Mouse (Mus musculus) erythroblast, embryonic 14.5 days (primary cell): ENCODE results near the gene Shank2.

ENCODE experiments used
- GATA1 ChIP-seq: IDR thresholded peaks from 2 replicates; pipeline ENCODE4 v1.6.1; 2012; ENCODE audit warnings: low read length, inconsistent platforms, mixed read lengths
- TAL1 ChIP-seq: IDR thresholded peaks from 3 replicates; pipeline ENCODE4 v1.6.1; 2012; ENCODE audit warnings: low read length, inconsistent platforms, mixed read lengths

DNA sequence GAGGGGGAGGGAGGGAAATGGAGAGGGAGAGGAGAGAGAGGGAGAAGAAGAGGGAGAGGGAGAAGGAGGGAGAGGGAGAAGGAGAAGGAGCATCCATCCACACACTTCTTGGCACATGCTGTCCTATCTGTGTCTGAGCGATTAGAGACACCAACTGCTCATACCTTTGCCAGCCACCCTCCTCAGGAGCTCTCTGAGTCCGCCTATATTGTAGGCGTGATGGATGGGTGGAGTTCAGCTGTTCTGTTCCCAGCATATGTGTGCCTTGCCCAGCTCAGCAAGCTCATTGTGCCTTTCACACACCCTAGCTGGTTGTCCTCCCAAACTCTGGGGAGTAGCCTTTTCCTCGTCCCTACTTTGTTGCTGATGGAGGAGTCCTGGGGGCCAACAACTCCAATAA, 233.8 kb downstream of the Shank2 start:
- no peak for TF ChIP-seq GATA1
- TF ChIP-seq TAL1, result no peak
